Mouse (Mus musculus) forebrain, embryonic 15.5 days (tissue): Measurements from ENCODE around the gene Galc. TPM values are rescaled to one million over a fixed set of nuclear protein-coding genes. Genes with fewer than 3 reads are reported as not detected.

Source experiments
- ATAC-seq: fragments of 200-750 bp; cut with Nextera tagmentation; replicated peaks from 2 replicates; pipeline ENCODE4 v1.8.0; 2017; ENCODE audit warnings: mild to moderate bottlenecking, moderate TSS enrichment, moderate library complexity
- H3K27ac ChIP-seq: fragments of 300-500 bp; sonication (generic); replicated peaks from 2 replicates; pipeline ENCODE4 v1.5.1; 2015; ENCODE audit warnings: mild to moderate bottlenecking, inconsistent platforms
- H3K27me3 ChIP-seq: fragments of 300-500 bp; sonication (generic); 2 replicates; pipeline ENCODE4 v1.6.1; 2015; ENCODE audit warnings: inconsistent platforms
- H3K36me3 ChIP-seq: fragments of 300-500 bp; sonication (generic); 2 replicates; pipeline ENCODE4 v1.6.1; 2015; ENCODE audit warnings: mild to moderate bottlenecking, inconsistent platforms
- H3K4me1 ChIP-seq: fragments of 300-500 bp; sonication (generic); 2 replicates; pipeline ENCODE4 v1.6.1; 2015; ENCODE audit warnings: inconsistent platforms
- H3K4me2 ChIP-seq: fragments of 300-500 bp; sonication (generic); replicated peaks from 2 replicates; pipeline ENCODE4 v1.6.1; 2015; ENCODE audit warnings: mild to moderate bottlenecking, inconsistent platforms
- H3K4me3 ChIP-seq: fragments of 300-500 bp; sonication (generic); 2 replicates; pipeline ENCODE4 v1.5.1; 2015; ENCODE audit warnings: mild to moderate bottlenecking, inconsistent platforms
- H3K9ac ChIP-seq: fragments of 300-500 bp; sonication (generic); replicated peaks from 2 replicates; pipeline ENCODE4 v1.6.1; 2015; ENCODE audit warnings: mild to moderate bottlenecking, inconsistent platforms
- H3K9me3 ChIP-seq: fragments of 300-500 bp; sonication (generic); 2 replicates; pipeline ENCODE4 v1.6.1; 2016; ENCODE audit warnings: inconsistent platforms
- WGBS: fragments of 180-500 bp; shearing (Covaris S2); methylation state at CpG from one replicate; pipeline ENCODE4 v1.1.7; 2015; ENCODE audit warnings: mixed read lengths; 5-methylcytosine and 5-hydroxymethylcytosine counted together
- polyA plus RNA-seq: library from polyadenylated mRNA; unstranded; fragments of >200 nt; fragmentation: Nextera tagmentation; extraction: Ambion mirVana; gene quantifications from 2 replicates; pipeline ENCODE4 v1.2.1, GENCODE M21; 2015

Galc gene
- polyA plus RNA-seq, 1 experiment from 2014 or later, result 9.1 TPM

GRCm38 (mm10) chr12:98208104-98208503, 51.2 kb downstream of the Galc start:
- H3K9me3 ChIP-seq, result no peaks in the 10 kb centered on the region
- H3K27me3 ChIP-seq, result no peaks in the 10 kb centered on the region
- no peak overlapping the region for H3K9ac ChIP-seq
- ATAC-seq, result no peak
- no peak overlapping the region for H3K4me3 ChIP-seq
- no peaks in the 10 kb centered on the region for H3K36me3 ChIP-seq
- WGBS, result 88% methylated on average over 10 of the region's 10 CpGs
- no peaks in the 10 kb centered on the region for H3K4me1 ChIP-seq
- H3K27ac ChIP-seq, result no peak overlapping the region
- H3K4me2 ChIP-seq, result no peak overlapping the region

- Histone ChIP-seq H3K27me3 (no peaks in the 10 kb centered on the region), H3K4me2 (no peak overlapping the region), H3K36me3 (no peaks in the 10 kb centered on the region), H3K9ac (no peak overlapping the region), H3K27ac (no peak overlapping the region), H3K4me3 (no peak overlapping the region), H3K9me3 (no peaks in the 10 kb centered on the region), H3K4me1 (no peaks in the 10 kb centered on the region)
- 80% methylated on average over 4 of the region's 4 CpGs for WGBS
- no peak for ATAC-seq
Measured at GRCm38 (mm10) chr12:98205450-98206051, 53.7 kb downstream of the Galc start.

- no peaks in the 10 kb centered on the region for H3K9me3 ChIP-seq
- H3K27me3 ChIP-seq, result no peaks in the 10 kb centered on the region
- no peaks in the 10 kb centered on the region for H3K36me3 ChIP-seq
- H3K4me2 ChIP-seq, result no peak overlapping the region
- WGBS, result 56% methylated on average over 1 of the region's 1 CpGs
- no peak overlapping the region for H3K9ac ChIP-seq
- H3K27ac ChIP-seq, result no peak overlapping the region
- H3K4me3 ChIP-seq, result no peak overlapping the region
- H3K4me1 ChIP-seq, result no peaks in the 10 kb centered on the region
- no peak for ATAC-seq
Measured at GRCm38 (mm10) chr12:98197401-98197800, 61.9 kb downstream of the Galc start.

GRCm38 (mm10) chr12:98190201-98190600, 69.1 kb downstream of the Galc start:
- no peak overlapping the region for H3K9ac ChIP-seq
- no peaks in the 10 kb centered on the region for H3K9me3 ChIP-seq
- H3K27ac ChIP-seq, result no peak overlapping the region
- H3K36me3 ChIP-seq, result no peaks in the 10 kb centered on the region
- no peak for ATAC-seq
- H3K4me1 ChIP-seq, result no peaks in the 10 kb centered on the region
- 59% methylated on average over 1 of the region's 1 CpGs for WGBS
- no peak overlapping the region for H3K4me2 ChIP-seq
- H3K27me3 ChIP-seq, result no peaks in the 10 kb centered on the region
- no peak overlapping the region for H3K4me3 ChIP-seq

GRCm38 (mm10) chr12:98189096-98189495, 70.2 kb downstream of the Galc start:
- ATAC-seq, result no peak
- Histone ChIP-seq H3K9me3 (no peaks in the 10 kb centered on the region), H3K4me1 (no peaks in the 10 kb centered on the region), H3K27me3 (no peaks in the 10 kb centered on the region), H3K4me2 (no peak overlapping the region), H3K36me3 (no peaks in the 10 kb centered on the region), H3K9ac (no peak overlapping the region), H3K27ac (0 out of 2 replicates have a peak overlapping the region, but pooled peaks have one; percentile 29), H3K4me3 (no peak overlapping the region)
- 77% methylated on average over 9 of the region's 9 CpGs for WGBS

- no peaks in the 10 kb centered on the region for H3K36me3 ChIP-seq
- H3K27ac ChIP-seq, result 0 out of 2 replicates have a peak overlapping the region, but pooled peaks have one; percentile 12
- H3K4me3 ChIP-seq, result no peak overlapping the region
- H3K4me1 ChIP-seq, result no peaks in the 10 kb centered on the region
- no peak overlapping the region for H3K4me2 ChIP-seq
- no peak overlapping the region for H3K9ac ChIP-seq
- no peaks in the 10 kb centered on the region for H3K27me3 ChIP-seq
- 57% methylated on average over 8 of the region's 8 CpGs for WGBS
- no peaks in the 10 kb centered on the region for H3K9me3 ChIP-seq
- ATAC-seq, result peak; percentile 53
Measured at GRCm38 (mm10) chr12:98187186-98187899, 71.9 kb downstream of the Galc start.

GRCm38 (mm10) chr12:98181729-98182128, 77.5 kb downstream of the Galc start:
- 12% methylated on average over 9 of the region's 9 CpGs for WGBS

GRCm38 (mm10) chr12:98180807-98181206, 78.5 kb downstream of the Galc start:
- no peaks in the 10 kb centered on the region for H3K36me3 ChIP-seq
- no peak overlapping the region for H3K4me3 ChIP-seq
- no peak overlapping the region for H3K4me2 ChIP-seq
- peaks cover 12% of the 10 kb centered on the region for H3K4me1 ChIP-seq
- ATAC-seq, result peak; percentile 32
- no peak overlapping the region for H3K9ac ChIP-seq
- 55% methylated on average over 6 of the region's 6 CpGs for WGBS
- no peaks in the 10 kb centered on the region for H3K27me3 ChIP-seq
- H3K9me3 ChIP-seq, result no peaks in the 10 kb centered on the region
- H3K27ac ChIP-seq, result peak overlapping the region; percentile 41; the same call in 1 of the 2 replicates

More at GRCm38 (mm10) chr12:98181729-98182128, 77.5 kb downstream of the Galc start:
- no peaks in the 10 kb centered on the region for H3K27me3 ChIP-seq
- H3K4me1 ChIP-seq, result peaks cover 12% of the 10 kb centered on the region
- H3K9me3 ChIP-seq, result no peaks in the 10 kb centered on the region
- peak overlapping the region; percentile 41 for H3K27ac ChIP-seq
- H3K36me3 ChIP-seq, result no peaks in the 10 kb centered on the region
- peak; percentile 70; the same call in 1 of the 2 replicates for ATAC-seq
- H3K4me2 ChIP-seq, result peak overlapping the region; percentile 25; the same call in 1 of the 2 replicates
- H3K4me3 ChIP-seq, result 0 out of 2 replicates have a peak overlapping the region, but pooled peaks have one; percentile 3
- no peak overlapping the region for H3K9ac ChIP-seq

GRCm38 (mm10) chr12:98180235-98180800, 78.9 kb downstream of the Galc start:
- Histone ChIP-seq H3K9me3 (no peaks in the 10 kb centered on the region), H3K4me3 (no peak overlapping the region), H3K27ac (0 out of 2 replicates have a peak overlapping the region, but pooled peaks have one; percentile 9), H3K4me2 (no peak overlapping the region), H3K9ac (no peak overlapping the region), H3K36me3 (no peaks in the 10 kb centered on the region), H3K27me3 (no peaks in the 10 kb centered on the region), H3K4me1 (peaks cover 12% of the 10 kb centered on the region)
- 95% methylated on average over 16 of the region's 16 CpGs for WGBS
- ATAC-seq, result no peak

GRCm38 (mm10) chr12:98179496-98179895, 79.8 kb downstream of the Galc start:
- H3K4me3 ChIP-seq, result no peak overlapping the region
- ATAC-seq, result no peak
- WGBS, result 62% methylated on average over 1 of the region's 1 CpGs

GRCm38 (mm10) chr12:98176632-98177031, 82.6 kb downstream of the Galc start:
- Histone ChIP-seq H3K36me3 (no peaks in the 10 kb centered on the region), H3K27me3 (no peaks in the 10 kb centered on the region), H3K4me2 (no peak overlapping the region), H3K4me3 (no peak overlapping the region), H3K9ac (no peak overlapping the region), H3K27ac (no peak overlapping the region), H3K9me3 (no peaks in the 10 kb centered on the region), H3K4me1 (peaks cover 11% of the 10 kb centered on the region)
- ATAC-seq, result no peak
- 92% methylated on average over 2 of the region's 2 CpGs for WGBS

More at GRCm38 (mm10) chr12:98179496-98179895, 79.8 kb downstream of the Galc start:
- Histone ChIP-seq H3K9me3 (no peaks in the 10 kb centered on the region), H3K27me3 (no peaks in the 10 kb centered on the region), H3K4me2 (no peak overlapping the region), H3K4me1 (peaks cover 12% of the 10 kb centered on the region), H3K36me3 (no peaks in the 10 kb centered on the region), H3K9ac (no peak overlapping the region), H3K27ac (0 out of 2 replicates have a peak overlapping the region, but pooled peaks have one; percentile 23)

GRCm38 (mm10) chr12:98161901-98162300, 97.4 kb downstream of the Galc start:
- H3K4me1 ChIP-seq, result peaks cover 3% of the 10 kb centered on the region; the same call in 1 of the 2 replicates
- H3K27me3 ChIP-seq, result no peaks in the 10 kb centered on the region
- WGBS, result 92% methylated on average over 3 of the region's 3 CpGs
- no peak overlapping the region for H3K27ac ChIP-seq
- H3K36me3 ChIP-seq, result no peaks in the 10 kb centered on the region
- no peak overlapping the region for H3K9ac ChIP-seq
- no peak for ATAC-seq
- H3K4me2 ChIP-seq, result no peak overlapping the region
- H3K4me3 ChIP-seq, result no peak overlapping the region
- no peaks in the 10 kb centered on the region for H3K9me3 ChIP-seq
